Mouse (Mus musculus): Measurements from ENCODE around the gene Ptpn13. TPM values are rescaled to one million over a fixed set of nuclear protein-coding genes. Genes with fewer than 3 reads are reported as not detected.

The Ptpn13 gene
- total RNA-seq, 2 experiments from 2014 or later = 9.8 TPM

DNA sequence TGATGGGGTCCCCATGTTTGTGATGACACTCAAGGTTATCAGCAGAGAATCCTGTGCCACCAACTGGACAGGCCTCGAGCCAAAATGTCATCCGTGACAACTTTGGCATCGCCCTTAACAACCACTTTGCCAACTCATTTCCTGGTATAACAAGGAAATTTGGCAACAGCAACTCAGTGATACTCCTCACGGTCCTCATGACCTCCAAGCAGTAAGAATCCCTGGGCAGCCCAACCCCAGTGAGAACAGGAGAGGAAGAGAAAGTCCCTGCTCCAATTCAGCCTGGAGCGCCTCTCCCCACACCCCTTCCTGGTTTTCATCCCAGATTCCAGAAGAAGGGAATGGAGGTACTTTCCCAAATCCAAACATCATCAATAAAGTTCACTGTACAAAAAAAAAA, 199.8 kb downstream of the Ptpn13 start:
- intact Hi-C loops (cut with DNase I) = no loop called here
- no peak for DNase-seq

DNA sequence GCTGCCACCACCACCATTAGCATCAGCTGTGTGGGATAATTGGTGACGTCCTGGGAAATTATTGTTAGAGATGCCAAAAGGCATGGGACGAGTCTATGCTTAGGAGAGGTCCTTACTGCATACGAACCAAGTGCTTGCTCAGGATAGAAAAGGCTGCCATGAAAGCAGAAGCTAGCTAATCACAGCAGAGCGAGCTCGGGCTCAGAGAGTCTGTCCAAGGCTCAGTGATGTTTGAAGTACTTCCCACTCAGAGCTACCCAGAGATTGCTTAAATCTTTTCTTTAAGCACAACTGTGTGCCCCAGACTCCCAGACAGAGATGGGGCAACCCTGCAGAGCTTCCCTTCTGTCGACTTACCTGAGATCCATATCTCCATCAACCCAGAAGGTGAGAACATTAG, 203.5 kb downstream of the Ptpn13 start:
- intact Hi-C loops (cut with DNase I) = no loop called here
- DNase-seq = peak in 1 of 2 experiments; percentile 20

DNA sequence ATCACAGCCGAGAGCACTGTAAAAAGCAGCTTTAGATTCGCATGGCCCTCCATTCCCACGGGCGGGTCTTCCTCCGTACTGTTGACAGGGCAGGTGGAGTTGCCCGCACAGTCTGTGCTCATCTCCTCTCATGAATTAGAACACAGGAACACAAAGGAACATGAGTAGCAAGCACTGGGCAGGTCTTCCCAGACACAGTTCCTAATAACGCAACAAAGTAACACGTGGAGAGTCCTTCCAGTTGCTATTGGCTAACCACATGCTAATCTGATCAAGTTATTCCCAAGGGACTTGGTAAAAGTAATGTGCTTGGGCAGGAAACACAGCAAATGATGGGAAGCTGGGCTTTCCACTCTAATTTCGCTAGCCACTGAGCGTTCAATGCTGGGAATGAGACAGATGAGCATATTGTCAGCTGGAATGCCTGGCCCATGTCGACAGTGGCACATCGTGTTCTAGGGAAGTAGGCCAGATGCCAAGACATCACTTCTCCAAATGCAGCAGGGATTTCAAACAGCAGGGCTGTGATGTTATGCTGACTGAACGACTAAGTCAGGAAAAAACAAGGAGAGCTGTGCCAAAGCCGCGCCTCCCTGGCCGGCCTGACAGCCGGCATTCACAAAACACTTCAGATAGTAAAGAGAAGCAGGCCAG, 204.2 kb downstream of the Ptpn13 start, which contains the start of gene Slc10a6:
Gene Slc10a6, minus strand, starts transcription at position 293 of the 654 bp plus-strand sequence.
- intact Hi-C loops (cut with DNase I) = no loop called here
- peak; percentile 91 to 93 for DNase-seq

DNA sequence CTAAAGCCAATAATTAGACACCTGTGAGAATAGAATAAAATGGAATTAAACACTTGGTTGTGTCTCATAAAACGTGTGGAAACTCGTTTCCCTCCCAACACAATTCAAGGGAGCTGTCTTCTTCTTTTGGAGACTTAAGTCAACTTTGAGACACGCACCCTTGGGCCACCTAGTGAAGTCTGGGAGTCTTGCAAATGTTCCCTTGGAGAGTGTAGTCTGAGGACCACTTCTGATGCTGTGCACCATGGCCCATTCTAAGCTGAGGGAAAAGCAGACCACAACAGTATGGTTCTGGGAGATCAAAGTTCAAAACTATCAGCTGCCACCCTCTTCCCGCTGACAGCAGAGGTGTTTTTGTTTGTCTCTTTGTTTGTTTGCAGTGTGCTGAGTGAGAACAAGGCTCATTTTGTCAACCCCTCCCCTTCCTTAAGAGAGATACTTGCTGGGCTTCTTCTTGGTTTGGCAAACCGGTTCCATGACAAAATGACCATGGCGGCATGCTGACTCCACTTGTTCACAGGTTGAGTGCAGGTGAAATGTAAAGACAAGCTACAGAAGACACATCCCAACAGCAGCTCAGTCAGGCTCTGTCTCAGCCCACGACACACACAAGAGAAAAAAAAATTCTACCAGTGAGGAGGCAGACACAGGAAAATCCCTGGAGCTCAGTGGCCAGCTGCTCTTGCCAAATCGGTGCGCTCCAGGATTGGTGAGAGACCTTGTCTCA, 205.0 kb downstream of the Ptpn13 start:
- intact Hi-C loops (cut with DNase I) = no loop called here

DNA sequence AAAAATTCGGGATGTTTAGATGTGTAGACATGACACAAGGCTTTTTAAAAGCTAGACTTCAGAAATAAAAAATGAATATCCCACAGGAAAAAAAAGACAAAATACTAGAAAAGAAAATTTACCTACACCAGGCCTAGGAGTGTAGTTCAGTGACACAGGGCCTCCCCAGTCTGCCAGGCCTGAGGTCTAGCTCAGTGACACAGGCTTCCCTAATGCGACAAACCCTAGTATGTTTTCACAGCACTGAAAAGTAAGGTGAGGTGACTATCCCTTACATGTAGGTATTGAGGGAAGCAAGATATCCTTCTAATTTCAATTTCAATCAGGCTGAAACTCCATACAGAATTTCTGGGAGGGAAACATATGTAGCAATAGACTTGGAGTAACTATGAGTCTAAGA, 212.2 kb downstream of the Ptpn13 start:
- intact Hi-C loops (cut with DNase I) = no loop called here
- no peak for DNase-seq

More for the DNA sequence above, 205.0 kb downstream of the Ptpn13 start:
- no peak for DNase-seq

DNA sequence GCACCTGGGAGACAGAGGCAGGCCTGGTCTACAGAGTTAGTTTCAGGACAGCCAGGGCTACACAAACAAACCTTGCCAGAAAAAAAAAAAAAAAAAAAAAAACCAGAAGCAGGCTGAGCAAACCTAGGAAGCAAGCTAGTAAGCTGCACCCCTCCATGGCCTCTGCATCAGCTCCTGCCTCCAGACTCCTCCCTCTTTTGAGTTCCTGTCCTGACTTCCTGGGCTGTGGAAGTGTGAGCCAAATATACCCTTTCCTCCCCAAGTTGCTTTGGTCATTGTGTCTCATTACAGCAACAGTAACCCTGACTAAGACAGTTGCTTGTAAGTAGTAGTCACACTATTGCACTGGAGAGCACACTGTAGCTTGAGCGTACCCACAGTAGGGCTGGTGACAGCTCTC, 219.2 kb downstream of the Ptpn13 start:
- intact Hi-C loops (cut with DNase I) = no loop called here
- DNase-seq = no peak

DNA sequence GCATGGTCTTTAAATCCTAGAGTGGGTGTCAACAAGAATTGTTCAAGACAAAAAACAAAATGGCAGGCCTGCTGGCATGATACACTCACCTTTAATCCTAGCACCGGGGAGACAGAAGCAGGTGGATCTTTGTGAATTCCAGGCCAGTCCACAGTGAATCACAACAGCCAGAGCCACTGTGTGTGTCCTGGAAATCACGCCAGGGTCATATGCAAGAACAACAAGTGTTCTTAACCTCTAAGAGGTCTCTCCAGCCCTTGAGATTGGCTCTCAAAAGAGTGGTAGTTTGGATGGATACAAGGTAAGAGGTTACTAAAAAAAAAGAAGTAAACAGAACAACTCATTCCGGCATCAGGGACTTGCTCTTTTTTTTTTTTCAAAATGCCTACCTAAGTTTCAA, 222.3 kb downstream of the Ptpn13 start:
- intact Hi-C loops (cut with DNase I) = no loop called here
- no peak for DNase-seq

Other genes starting within 250 kb of the Ptpn13 start
- 10 to 100 TPM; 30.0 to 37.4 TPM for gene Mapk10, start 213.9 kb upstream of the Ptpn13 start, total RNA-seq (2021)
- gene Slc10a6, start 204.2 kb downstream of the Ptpn13 start, total RNA-seq (2021) = 1 to 10 TPM; 1.6 to 8.5 TPM
- gene 1700016H13Rik, start 230.8 kb downstream of the Ptpn13 start, total RNA-seq (2021) = not detected

Data from heart, postnatal 10 days (tissue).